21 mouse cellular contexts compared by ENCODE assay signal in the genomic region with DNA sequence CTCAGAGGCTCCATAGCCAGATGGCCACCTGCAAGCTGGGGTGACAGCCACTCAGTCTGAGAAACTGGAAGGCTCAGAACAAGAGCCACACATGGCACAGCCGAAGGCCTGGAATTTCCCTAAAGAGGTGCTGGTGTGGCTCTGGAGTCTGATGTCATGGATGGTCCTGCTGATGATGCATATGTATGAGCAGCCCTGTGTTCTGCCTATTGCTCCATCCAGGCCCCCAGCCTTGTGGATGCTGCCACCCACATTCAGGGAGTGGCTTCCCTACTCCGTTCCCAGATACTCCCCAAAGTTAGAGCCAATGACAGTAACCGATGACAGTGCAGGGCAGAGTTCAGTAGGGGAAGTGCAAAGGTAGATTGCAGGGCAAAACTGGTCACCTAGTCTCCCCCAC. TPM values are rescaled to one million over a fixed set of nuclear protein-coding genes. Genes with fewer than 3 reads are reported as not detected.
DNase-seq lines count a peak whose midpoint lies in the region; ATAC-seq lines count a peak whose summit lies in the region.
"Had no signal": no experiment of that assay in that cellular context is flagged by ENCODE, and none has a peak within 500 bp of the region (broad histone marks: within the 10 kb centered on the region; RNA-seq: fewer than 3 reads in every experiment).

No protein-coding gene starts in this region.

- no peaks in the 10 kb centered on the region for H3K9me3 ChIP-seq in forebrain, embryonic 13.5 days (replicated peaks)
- no peaks in the 10 kb centered on the region for H3K9me3 ChIP-seq in forebrain, embryonic 10.5 days
- no peaks in the 10 kb centered on the region for H3K9me3 ChIP-seq in liver, embryonic 16.5 days (replicated peaks; ENCODE audit: control insufficient read depth, low read length)
- H3K9me3 ChIP-seq: embryonic facial prominence, embryonic 10.5 days had no signal

- DNase-seq in forebrain, embryonic 10.5 days (ENCODE audit: extremely low spot score, low spot score), result no peak
- DNase-seq in 3T3-L1 (ENCODE audit: low read depth, low spot score) (peak; percentile 28), liver (peak; percentile 26)
- no peak for DNase-seq in right cerebral cortex, postnatal 14 days
- DNase-seq: adrenal gland, postnatal 36 days; cerebellum, adult 2 months; gastrocnemius, postnatal 10 days; heart, adult 2 months; heart, postnatal 4 days; kidney, adult 18-20 months; left cerebral cortex, postnatal 4 days; lung, adult 18-20 months; lung, postnatal 4 days; retina, postnatal 1 day; thymus, postnatal 25 days had no signal

- no peaks in the 10 kb centered on the region for H3K36me3 ChIP-seq in forebrain, embryonic 13.5 days (ENCODE audit: poor library complexity, severe bottlenecking)
- no peaks in the 10 kb centered on the region for H3K36me3 ChIP-seq in forebrain, embryonic 10.5 days (replicated peaks)
- H3K36me3 ChIP-seq in liver, embryonic 16.5 days (ENCODE audit: control insufficient read depth, insufficient read depth), result no peaks in the 10 kb centered on the region
- H3K36me3 ChIP-seq: embryonic facial prominence, embryonic 10.5 days had no signal

- peaks cover 12% of the 10 kb centered on the region; the same call in 1 of the 2 replicates for H3K4me1 ChIP-seq in forebrain, embryonic 13.5 days
- H3K4me1 ChIP-seq in forebrain, embryonic 10.5 days, result 0 out of 2 replicates have a peak, but pooled peaks cover 7% of the 10 kb centered on the region
- no peaks in the 10 kb centered on the region; the same call in 1 of the 2 replicates for H3K4me1 ChIP-seq in liver, embryonic 16.5 days (ENCODE audit: control insufficient read depth, low read depth, low read length)
- H3K4me1 ChIP-seq: embryonic facial prominence, embryonic 10.5 days had no signal

- no peak overlapping the region for H3K4me3 ChIP-seq in forebrain, embryonic 13.5 days
- H3K4me3 ChIP-seq in forebrain, embryonic 10.5 days, result no peak overlapping the region
- H3K4me3 ChIP-seq in liver, embryonic 16.5 days (ENCODE audit: low read depth, low read length), result no peak overlapping the region
- H3K4me3 ChIP-seq: embryonic facial prominence, embryonic 10.5 days; heart, adult 2 months had no signal

- no peak overlapping the region for H3K4me2 ChIP-seq in forebrain, embryonic 13.5 days
- H3K4me2 ChIP-seq in liver, embryonic 16.5 days (ENCODE audit: low read depth, low read length), result no peak overlapping the region

- ATAC-seq in forebrain, embryonic 13.5 days, result peak; percentile 59
- peak; percentile 94 for ATAC-seq in liver, embryonic 16.5 days (ENCODE audit: low read depth)
- ATAC-seq in inflammation-experienced regulatory T-cells, adult 6 months, result no peak
- ATAC-seq: hindbrain, embryonic 16.5 days had no signal

- no peak overlapping the region for H3K9ac ChIP-seq in forebrain, embryonic 13.5 days
- no peak overlapping the region for H3K9ac ChIP-seq in liver, embryonic 16.5 days (ENCODE audit: low read depth, low read length)

- 42% methylated on average over 3 of the region's 3 CpGs for WGBS in forebrain, embryonic 13.5 days
- WGBS in forebrain, embryonic 10.5 days, result 77% methylated on average over 3 of the region's 3 CpGs
- WGBS in liver, embryonic 16.5 days (ENCODE audit: insufficient replicate concordance), result 44% methylated on average over 3 of the region's 3 CpGs

- H3K27me3 ChIP-seq in forebrain, embryonic 13.5 days, result no peaks in the 10 kb centered on the region
- H3K27me3 ChIP-seq in forebrain, embryonic 10.5 days (ENCODE audit: poor library complexity, severe bottlenecking), result no peaks in the 10 kb centered on the region
- H3K27me3 ChIP-seq in liver, embryonic 16.5 days (ENCODE audit: control insufficient read depth, insufficient read depth, low read depth, low read length), result no peaks in the 10 kb centered on the region

- no peak overlapping the region for H3K27ac ChIP-seq in forebrain, embryonic 13.5 days
- no peak overlapping the region for H3K27ac ChIP-seq in forebrain, embryonic 10.5 days
- H3K27ac ChIP-seq in liver, embryonic 16.5 days (ENCODE audit: low read length), result no peak overlapping the region
- H3K27ac ChIP-seq: embryonic facial prominence, embryonic 10.5 days; heart, adult 2 months; kidney, postnatal 0 days had no signal

RNA-seq across cellular contexts. Expression of a gene that starts 26.4 kb away (rescaled TPM):
- 1.7 and 1.9 TPM in 2 replicates for polyA plus RNA-seq in forebrain, embryonic 13.5 days (2015; fragmentation: Nextera tagmentation; extraction: Ambion mirVana)
- polyA plus RNA-seq in forebrain, embryonic 10.5 days (2016; fragmentation: Nextera tagmentation; extraction: Ambion mirVana), result 1.4 and 2.3 TPM in 2 replicates
- polyA plus RNA-seq in liver, embryonic 16.5 days (2015; fragmentation: Nextera tagmentation; extraction: Ambion mirVana), result 46.0 and 49.8 TPM in 2 replicates
- 1 to 10 TPM; 2.8 to 5.6 (median 3.1) TPM for polyA plus RNA-seq in inflammation-experienced regulatory T-cells, adult 6 months (2017; shearing (Covaris generic))

Comparison
In these comparisons a context has a peak if more than half of its experiments do, and no peak if none do; other contexts are left out.
1. DNase-seq: peak in 3T3-L1 (single experiment) and liver (single experiment); none in forebrain, embryonic 10.5 days (single experiment) and right cerebral cortex, postnatal 14 days (single experiment).